Mouse (Mus musculus) liver, embryonic 14.5 days (tissue): ENCODE data around the gene Lpp. TPM values are rescaled to one million over a fixed set of nuclear protein-coding genes. Genes with fewer than 3 reads are reported as not detected.

ENCODE experiments used
- ATAC-seq: fragments of 200-750 bp; cut with Nextera tagmentation; 2 replicates; pipeline ENCODE4 v1.8.0; 2017; ENCODE audit warnings: moderate number of reproducible peaks, mild to moderate bottlenecking, moderate library complexity; ENCODE audit not compliant: insufficient read depth
- DNase-seq, 3 experiments: peaks; one replicate each; pipeline ENCODE4 v3.0.0-alpha.2; 2012 to 2013; ENCODE audit warnings: low read depth in 3 of 3, low spot score in 3 of 3
- H3K27ac ChIP-seq: fragments of 300-500 bp; sonication (generic); 2 replicates; pipeline ENCODE4 v1.5.1; 2014; ENCODE audit warnings: moderate library complexity, mild to moderate bottlenecking, control low read depth, inconsistent platforms
- H3K27me3 ChIP-seq: fragments of 300-500 bp; sonication (generic); 2 replicates; pipeline ENCODE4 v1.6.1; 2014; ENCODE audit warnings: mild to moderate bottlenecking, low read length, moderate library complexity; ENCODE audit not compliant: control insufficient read depth, insufficient read depth
- H3K36me3 ChIP-seq: fragments of 300-500 bp; sonication (generic); replicated peaks from 2 replicates; pipeline ENCODE4 v1.6.1; 2014; ENCODE audit warnings: low read depth; ENCODE audit not compliant: control insufficient read depth, insufficient read depth
- H3K4me1 ChIP-seq, 2 experiments: fragments of 200-500 bp in 1 of 2; fragments of 300-500 bp in 1 of 2; sonication (generic) in 1 of 2; replicated peaks; 2 replicates each; pipeline ENCODE4 v1.6.1; 2012 to 2014; ENCODE audit warnings: antibody characterized with exemption in 1 of 2, inconsistent platforms in 1 of 2, low read length in 1 of 2; ENCODE audit not compliant: control insufficient read depth in 2 of 2, insufficient read depth in 2 of 2
- H3K4me2 ChIP-seq: fragments of 300-500 bp; sonication (generic); 2 replicates; pipeline ENCODE4 v1.6.1; 2014; ENCODE audit warnings: low read depth, mild to moderate bottlenecking, control low read depth, moderate library complexity
- H3K4me3 ChIP-seq, 2 experiments: fragments of 200-500 bp in 1 of 2; fragments of 300-500 bp in 1 of 2; sonication (generic) in 1 of 2; 2 replicates each; pipeline ENCODE4 v1.5.1; 2012 to 2014; ENCODE audit warnings: low read depth in 2 of 2, low read length in 2 of 2, mild to moderate bottlenecking in 2 of 2, control low read depth in 1 of 2, inconsistent platforms in 1 of 2, moderate library complexity in 1 of 2; ENCODE audit not compliant: insufficient read depth in 1 of 2
- H3K9ac ChIP-seq: fragments of 300-500 bp; sonication (generic); replicated peaks from 2 replicates; pipeline ENCODE4 v1.6.1; 2014; ENCODE audit warnings: mild to moderate bottlenecking, control low read depth, moderate library complexity
- H3K9me3 ChIP-seq: fragments of 300-500 bp; sonication (generic); 2 replicates; pipeline ENCODE4 v1.6.1; 2016; ENCODE audit warnings: low read length, mixed read lengths; ENCODE audit not compliant: control insufficient read depth
- CTCF ChIP-seq: IDR thresholded peaks from 2 replicates; pipeline ENCODE4 v1.5.1; 2016; ENCODE audit warnings: antibody characterized with exemption, low read depth, control low read depth
- EP300 ChIP-seq: IDR thresholded peaks from 2 replicates; pipeline ENCODE4 v1.6.1; 2016; ENCODE audit warnings: antibody characterized with exemption, low read depth
- WGBS: fragments of 180-500 bp; shearing (Covaris S2); extraction: QIAGEN DNeasy Blood & Tissue Kit; methylation state at CpG from one replicate; pipeline ENCODE4 v1.1.7; 2014; ENCODE audit not compliant: insufficient replicate concordance; 5-methylcytosine and 5-hydroxymethylcytosine counted together
- polyA plus RNA-seq, 2 experiments: library from polyadenylated mRNA; depleted of rRNA in 1 of 2; stranded (reverse) in 1 of 2; unstranded in 1 of 2; fragments of >200 nt; fragmentation: Nextera tagmentation in 1 of 2; extraction: Ambion mirVana in 1 of 2; gene quantifications; 2 replicates each; pipeline versions ENCODE4 v1.2.1 to v1.2.3; 2012 to 2014

Lpp gene
- polyA plus RNA-seq, 2 experiments: 1.4 to 4.3 TPM

GRCm38 (mm10) chr16:24785651-24786050 is 392.3 kb downstream of the Lpp start:
- ATAC-seq (no peak), DNase-seq (no peak)
- no peak for TF ChIP-seq CTCF
- no peak for TF ChIP-seq EP300
- H3K9ac ChIP-seq: no peak overlapping the region
- H3K4me2 ChIP-seq: no peak overlapping the region
- no peak overlapping the region for H3K27ac ChIP-seq
- no peaks in the 10 kb centered on the region for H3K9me3 ChIP-seq
- 11% methylated on average over 1 of the region's 1 CpGs for WGBS
- no peaks in the 10 kb centered on the region for H3K36me3 ChIP-seq
- H3K4me3 ChIP-seq: no peak overlapping the region
- H3K27me3 ChIP-seq: no peaks in the 10 kb centered on the region
- no peaks in the 10 kb centered on the region for H3K4me1 ChIP-seq

DNA sequence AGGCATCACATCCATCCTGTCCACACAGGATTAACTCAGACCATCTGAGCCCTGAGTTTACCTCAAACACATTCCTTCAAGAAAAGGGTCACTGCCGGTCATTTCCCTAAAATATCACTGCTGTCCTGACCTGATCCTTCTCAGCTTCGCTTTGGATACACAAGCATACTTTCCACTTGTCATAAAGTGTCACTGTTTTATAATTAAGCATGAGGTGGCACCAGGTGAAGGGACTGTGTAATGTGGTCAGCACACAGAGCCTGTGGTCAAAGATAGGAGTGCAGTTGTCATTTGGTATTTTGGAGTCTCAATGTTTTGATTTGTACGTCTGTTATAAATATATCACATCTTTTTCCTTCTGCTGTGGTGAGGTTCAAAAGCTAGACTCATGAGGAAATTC is 395.7 kb downstream of the Lpp start:
- Histone ChIP-seq H3K4me3 (no peak overlapping the region), H3K9me3 (no peaks in the 10 kb centered on the region), H3K27ac (no peak overlapping the region), H3K9ac (no peak overlapping the region), H3K4me2 (no peak overlapping the region), H3K4me1 (no peaks in the 10 kb centered on the region), H3K36me3 (no peaks in the 10 kb centered on the region), H3K27me3 (no peaks in the 10 kb centered on the region)
- 52% methylated on average over 3 of the region's 3 CpGs for WGBS
- DNase-seq (no peak), ATAC-seq (no peak)
- TF ChIP-seq EP300: no peak

DNA sequence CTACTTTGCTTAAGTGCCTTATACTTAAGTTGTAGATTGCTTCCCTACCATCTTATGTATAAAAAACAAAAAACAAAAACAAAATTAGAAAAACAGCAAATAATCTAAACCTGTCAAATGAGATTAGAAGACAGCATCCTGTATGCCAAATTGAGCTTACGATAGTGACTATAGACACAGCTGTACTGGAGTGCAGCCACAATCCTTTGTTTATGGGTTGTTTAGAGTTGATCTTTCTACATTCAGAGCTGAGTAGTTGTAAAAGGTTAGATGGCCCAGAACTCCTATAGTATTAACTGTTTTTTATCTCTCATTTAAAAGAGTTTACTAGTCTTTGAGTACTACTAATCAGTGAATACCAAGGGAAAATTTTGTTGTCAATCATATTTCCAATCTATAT is 398.1 kb downstream of the Lpp start:
- Histone ChIP-seq H3K27me3 (no peaks in the 10 kb centered on the region), H3K4me1 (no peaks in the 10 kb centered on the region), H3K9me3 (no peaks in the 10 kb centered on the region), H3K4me2 (no peak overlapping the region), H3K9ac (no peak overlapping the region), H3K4me3 (no peak overlapping the region), H3K27ac (no peak overlapping the region), H3K36me3 (no peaks in the 10 kb centered on the region)
- DNase-seq: no peak
- TF ChIP-seq EP300 (no peak), CTCF (no peak)
- 78% methylated on average over 1 of the region's 1 CpGs for WGBS
- no peak for ATAC-seq

- no peak for ATAC-seq
- no peak for DNase-seq
- Histone ChIP-seq H3K36me3 (no peaks in the 10 kb centered on the region), H3K9me3 (no peaks in the 10 kb centered on the region), H3K9ac (no peak overlapping the region), H3K4me1 (no peaks in the 10 kb centered on the region), H3K4me2 (no peak overlapping the region), H3K4me3 (no peak overlapping the region), H3K27me3 (no peaks in the 10 kb centered on the region), H3K27ac (no peak overlapping the region)
- no peak for TF ChIP-seq CTCF
- no peak for TF ChIP-seq EP300
- 60% methylated on average over 4 of the region's 4 CpGs for WGBS
Measured at GRCm38 (mm10) chr16:24791984-24792383, 398.7 kb downstream of the Lpp start.

DNA sequence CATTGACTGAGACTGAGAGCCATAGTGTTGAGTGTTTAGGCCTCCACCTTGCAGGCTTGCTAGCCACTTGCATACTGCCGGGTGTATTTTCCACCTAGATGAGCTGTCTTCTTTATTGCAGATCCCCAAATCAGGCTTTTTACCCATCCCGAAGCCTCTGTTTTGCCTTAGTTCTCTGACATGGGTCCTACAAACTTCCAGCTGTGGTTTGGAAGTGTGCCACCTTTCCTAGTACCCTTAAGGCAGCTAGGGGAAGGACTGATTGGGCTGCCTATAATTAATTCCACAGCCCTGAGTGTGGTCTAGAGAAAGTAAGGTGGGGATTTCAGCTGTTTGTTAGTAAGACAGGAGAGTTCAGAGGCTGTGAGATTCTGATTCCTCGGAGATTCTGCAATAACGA is 399.5 kb downstream of the Lpp start:
- DNase-seq (no peak), ATAC-seq (no peak)
- Histone ChIP-seq H3K9ac (no peak overlapping the region), H3K27ac (no peak overlapping the region), H3K36me3 (no peaks in the 10 kb centered on the region), H3K4me3 (no peak overlapping the region), H3K27me3 (no peaks in the 10 kb centered on the region), H3K4me1 (no peaks in the 10 kb centered on the region), H3K9me3 (no peaks in the 10 kb centered on the region), H3K4me2 (no peak overlapping the region)
- no peak for TF ChIP-seq EP300
- TF ChIP-seq CTCF: no peak
- 63% methylated on average over 4 of the region's 4 CpGs for WGBS

DNA sequence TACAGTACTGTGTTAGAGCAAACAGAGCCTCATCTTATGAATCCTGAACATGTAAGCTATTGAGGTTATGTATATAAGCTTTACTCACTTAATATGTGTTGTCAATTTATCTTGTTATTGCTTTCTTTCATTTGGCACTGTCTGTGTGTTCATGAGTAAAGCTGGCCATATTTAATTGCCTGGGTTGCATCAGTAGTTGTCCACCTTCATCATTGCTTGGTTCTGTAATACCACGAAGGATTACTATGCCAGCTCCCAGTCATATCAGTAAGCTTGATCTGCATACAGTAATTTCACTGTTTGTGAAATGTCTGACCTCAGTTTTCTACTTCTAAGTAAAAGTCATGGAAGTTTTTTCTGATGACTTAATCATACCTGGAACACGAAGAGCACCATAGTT is 401.4 kb downstream of the Lpp start:
- TF ChIP-seq CTCF: no peak
- no peak for TF ChIP-seq EP300

More for the DNA sequence above, 401.4 kb downstream of the Lpp start:
- H3K9ac ChIP-seq: no peak overlapping the region
- H3K27ac ChIP-seq: no peak overlapping the region
- no peak overlapping the region for H3K4me2 ChIP-seq
- ATAC-seq (no peak), DNase-seq (no peak)
- WGBS: 54% methylated on average over 2 of the region's 2 CpGs
- H3K4me3 ChIP-seq: no peak overlapping the region
- no peaks in the 10 kb centered on the region for H3K4me1 ChIP-seq
- H3K27me3 ChIP-seq: no peaks in the 10 kb centered on the region
- H3K36me3 ChIP-seq: no peaks in the 10 kb centered on the region
- H3K9me3 ChIP-seq: no peaks in the 10 kb centered on the region
